Mouse (Mus musculus): ENCODE data around the gene Cfap299. TPM values are rescaled to one million over a fixed set of nuclear protein-coding genes. Genes with fewer than 3 reads are reported as not detected.

Gene Cfap299
- total RNA-seq, 2 experiments from 2014 or later: not detected

GRCm38 (mm10) chr5:98651049-98651448 is 321.9 kb downstream of the Cfap299 start:
- DNase-seq: no peak

DNA sequence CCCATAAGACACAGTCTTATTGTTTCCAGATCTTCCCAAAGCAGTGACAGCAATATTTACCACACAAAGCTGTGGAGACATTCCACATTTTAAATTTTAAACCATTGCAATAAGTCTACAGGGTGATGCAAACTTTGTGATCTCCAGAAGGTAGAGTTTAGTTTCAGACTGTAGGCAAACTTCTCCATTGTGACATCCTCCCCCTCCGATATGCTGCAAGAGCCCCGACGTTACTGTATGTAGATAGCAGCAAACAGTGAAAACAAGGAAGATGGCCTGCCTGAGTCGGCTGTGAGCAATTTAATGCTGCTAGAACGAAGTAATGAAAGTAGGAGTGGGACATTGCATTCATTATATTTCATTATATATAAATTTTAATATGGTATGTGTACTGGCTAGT is 359.1 kb downstream of the Cfap299 start:
- no peak for DNase-seq

DNA sequence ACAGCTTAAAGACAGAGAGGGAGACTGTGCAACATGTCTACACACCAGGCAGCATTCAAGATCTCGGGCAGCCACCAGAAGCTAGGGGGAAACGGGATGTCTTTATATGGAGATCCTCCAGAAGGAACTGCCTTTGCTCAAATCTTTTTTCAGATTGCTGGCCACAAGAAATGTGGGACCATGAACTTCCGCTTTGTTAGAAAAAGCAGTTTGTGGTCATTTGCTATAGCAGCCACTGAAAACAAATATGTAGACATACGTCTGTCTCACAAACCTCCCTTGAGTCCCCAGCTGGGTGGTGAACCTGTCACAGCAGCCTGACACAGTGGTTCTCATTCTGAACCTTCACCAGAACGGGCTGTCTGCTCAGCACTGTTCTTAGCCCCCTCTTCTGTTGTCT is 363.0 kb downstream of the Cfap299 start:
- DNase-seq: no peak

GRCm38 (mm10) chr5:98696336-98696735 is 367.2 kb downstream of the Cfap299 start:
- no peak for DNase-seq

DNA sequence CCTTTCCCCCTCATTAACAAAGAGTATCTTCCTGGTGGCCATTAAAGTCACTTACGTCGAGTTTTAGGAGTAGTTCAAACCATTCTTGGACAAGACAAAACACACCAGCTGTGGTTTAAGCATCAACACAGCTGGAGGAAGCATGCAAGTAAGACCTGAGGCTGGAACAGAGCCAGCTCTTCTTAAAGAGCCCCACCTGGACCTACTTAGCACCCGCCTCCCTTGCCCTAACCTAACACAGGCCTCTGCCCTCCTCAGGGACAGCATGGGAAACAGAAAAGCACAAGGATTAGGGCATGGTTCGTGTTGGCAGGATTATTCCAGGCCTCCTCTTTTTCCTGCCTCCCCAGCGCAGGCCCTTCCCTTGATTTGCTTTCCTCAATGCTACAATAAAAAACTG is 374.9 kb downstream of the Cfap299 start:
- DNase-seq: no peak

DNA sequence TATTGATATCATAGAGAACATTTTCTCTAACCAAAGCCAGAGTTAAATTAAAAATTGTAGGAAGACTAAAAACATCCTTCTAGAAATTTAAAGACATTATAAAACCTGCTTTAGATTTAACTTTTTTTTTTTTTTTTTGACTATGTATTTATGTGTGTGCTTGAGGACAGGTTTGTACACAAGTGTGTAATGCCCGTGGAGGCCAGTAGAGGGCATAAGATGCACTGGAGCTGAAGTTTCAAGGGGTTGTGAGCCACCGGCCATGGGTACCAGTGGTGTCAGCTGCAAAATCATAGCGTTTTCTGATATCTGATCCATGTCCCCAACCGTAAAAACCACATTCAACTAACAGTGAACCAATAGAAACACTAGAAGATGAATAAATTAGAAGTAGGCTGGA is 377.5 kb downstream of the Cfap299 start:
- DNase-seq: no peak

GRCm38 (mm10) chr5:98715392-98715791 is 386.3 kb downstream of the Cfap299 start:
- DNase-seq: no peak

GRCm38 (mm10) chr5:98732157-98733009 is 403.3 kb downstream of the Cfap299 start:
- DNase-seq: peak; percentile 9

DNA sequence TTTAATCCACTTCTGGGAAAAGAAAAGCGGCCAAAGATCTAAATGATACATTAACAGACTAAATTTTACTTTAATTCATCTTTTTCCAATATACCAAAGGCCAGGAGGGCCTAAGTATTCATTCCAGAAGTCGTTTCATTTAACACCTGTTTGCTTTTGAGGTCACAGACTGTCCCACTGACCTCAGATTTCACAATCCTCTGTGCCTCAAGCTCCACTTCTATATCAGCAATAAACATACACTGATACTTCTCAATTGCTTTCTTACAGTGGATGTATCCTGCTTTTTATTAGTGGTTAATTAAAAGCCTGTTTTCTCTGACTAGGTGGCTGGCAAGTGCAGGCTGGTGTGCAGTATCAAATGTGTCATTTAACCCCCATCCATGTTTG is 403.9 kb downstream of the Cfap299 start:
- no peak for DNase-seq

DNA sequence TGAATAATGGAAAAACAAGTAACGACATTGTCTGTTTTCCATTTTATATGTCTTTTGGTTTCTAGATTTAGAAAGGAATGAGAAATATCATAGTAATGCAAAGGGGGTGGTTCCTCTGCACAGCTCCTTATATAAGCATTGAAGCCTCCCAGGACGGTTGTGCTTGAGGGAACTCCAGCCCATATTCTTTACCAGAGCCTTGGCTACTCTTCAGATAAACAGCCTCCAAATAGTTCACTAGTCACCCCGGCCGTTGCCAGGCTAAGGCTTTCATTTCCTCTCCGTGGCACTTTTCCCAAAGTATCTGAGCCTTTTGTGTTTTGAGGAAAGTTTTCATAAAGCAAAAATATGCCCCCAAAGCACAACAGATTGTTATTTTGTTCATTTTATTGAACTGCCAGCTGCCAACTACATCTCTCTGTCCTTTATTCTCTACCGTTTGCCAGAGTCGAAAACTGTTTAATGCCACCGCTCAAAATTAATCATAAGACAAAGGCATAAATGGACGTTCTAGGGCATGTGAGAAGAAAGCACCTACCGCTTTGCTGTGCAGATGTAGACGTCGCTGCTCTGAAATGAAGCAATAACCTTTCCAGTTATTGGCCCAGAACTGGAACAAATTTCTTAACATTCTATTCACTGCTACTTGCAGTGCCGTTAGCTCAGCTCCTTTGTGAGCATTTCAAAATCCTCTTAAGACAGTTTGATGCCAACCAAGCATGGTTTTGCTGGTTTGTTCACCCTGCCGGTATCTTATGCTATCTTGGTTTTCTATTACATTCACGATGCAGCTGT is 433.0 kb downstream of the Cfap299 start:
- peak; percentile 10 for DNase-seq

DNA sequence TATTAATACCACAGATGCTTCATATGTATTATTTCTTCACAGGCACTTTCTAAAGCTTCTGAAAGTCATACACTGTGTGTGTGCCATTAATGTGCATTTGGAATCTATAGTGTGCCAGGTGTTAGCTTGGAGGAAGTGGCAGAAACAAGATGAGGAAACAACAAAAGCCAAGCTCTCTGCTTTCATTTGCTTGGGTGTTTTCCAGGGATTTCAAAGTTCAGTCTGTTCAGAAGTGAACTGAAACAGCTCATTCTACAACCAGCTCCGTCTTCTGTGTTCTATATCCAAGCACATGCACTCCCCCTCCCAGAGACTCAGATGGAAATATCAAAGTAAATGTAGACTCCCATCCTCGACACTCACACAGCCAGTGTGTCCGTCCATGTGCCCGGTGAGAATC is 449.5 kb downstream of the Cfap299 start:
- no peak for DNase-seq

GRCm38 (mm10) chr5:98782066-98782465 is 453.0 kb downstream of the Cfap299 start:
- no peak for DNase-seq

DNA sequence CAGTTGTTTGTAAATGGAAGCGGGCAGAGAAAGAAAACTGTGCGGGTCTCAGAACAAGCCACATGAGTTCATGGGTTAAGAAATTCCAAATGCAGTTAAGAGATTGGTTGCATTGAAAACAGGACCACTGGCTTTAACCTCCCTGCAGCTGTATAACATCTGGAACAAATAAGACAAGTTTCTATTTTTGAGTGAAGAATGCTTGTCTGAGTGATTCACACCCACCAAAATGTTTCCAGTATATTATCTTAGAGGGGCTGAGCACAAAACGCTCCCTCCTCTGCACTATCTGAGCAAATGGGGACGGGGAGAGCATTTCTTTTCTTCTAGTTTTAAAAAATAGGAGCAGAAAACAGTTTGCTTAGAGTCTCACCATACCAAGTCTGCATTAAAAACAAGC is 458.6 kb downstream of the Cfap299 start:
- no peak for DNase-seq

DNA sequence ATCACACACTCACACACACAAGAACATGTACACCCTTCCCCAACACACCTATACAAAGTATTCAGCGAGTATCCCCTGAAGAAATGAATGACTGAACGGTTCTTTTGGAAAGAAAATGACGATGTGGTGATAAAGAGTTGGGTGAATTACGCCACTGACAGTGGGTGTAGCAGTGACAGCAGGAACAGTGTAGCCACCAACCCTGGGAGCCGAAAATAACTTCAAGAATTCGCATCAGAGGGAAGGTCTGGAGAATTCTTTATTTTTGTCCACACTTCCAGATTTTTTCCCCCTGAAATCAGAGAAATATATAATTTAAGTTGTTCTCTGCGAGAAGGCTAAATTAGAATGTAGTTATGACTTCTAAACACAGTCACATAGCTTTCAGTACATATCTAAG is 459.5 kb downstream of the Cfap299 start:
- DNase-seq: no peak

- no peak for DNase-seq
These were observed 461.9 kb downstream of the Cfap299 start for GRCm38 (mm10) chr5:98790894-98791607.

DNA sequence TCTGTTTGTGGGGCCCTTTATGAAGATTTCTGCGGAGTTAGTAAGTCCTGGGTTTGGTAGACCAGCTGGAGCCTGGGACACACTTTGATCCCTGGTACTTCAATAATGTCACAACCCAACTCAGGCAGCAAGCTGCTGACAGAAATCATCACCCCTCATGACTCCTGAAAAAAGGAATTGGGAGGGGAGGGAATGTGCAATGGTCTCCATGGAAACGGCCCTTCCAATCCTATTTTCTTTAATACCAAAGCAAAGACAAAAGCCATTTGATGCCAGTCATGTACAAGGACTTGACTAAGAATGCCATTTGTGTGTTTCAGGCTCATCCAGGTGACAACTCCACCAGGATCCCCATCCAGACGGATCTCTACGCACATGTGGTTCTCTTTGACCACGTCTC is 472.4 kb downstream of the Cfap299 start:
- no peak for DNase-seq

DNA sequence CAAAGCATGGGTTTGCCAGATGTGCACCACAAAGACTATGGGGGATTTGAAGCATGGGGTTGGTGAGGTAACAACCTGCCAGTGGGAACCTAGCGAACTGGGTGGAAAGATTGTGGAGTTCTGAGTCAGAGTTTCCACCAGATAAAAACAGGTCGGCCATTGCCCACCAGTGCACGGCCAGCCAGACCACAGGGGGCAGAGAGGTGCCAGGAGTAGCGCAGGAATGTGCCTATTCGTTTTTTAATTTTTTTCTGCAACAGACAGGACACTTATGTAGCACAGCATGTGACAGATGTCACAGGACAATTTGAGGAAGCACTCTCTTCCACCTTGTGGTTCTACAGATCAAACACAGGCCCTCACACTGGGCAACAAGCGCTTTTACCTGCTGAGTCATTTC is 475.7 kb downstream of the Cfap299 start:
- DNase-seq: no peak

- no peak for DNase-seq
These were observed 477.4 kb downstream of the Cfap299 start for GRCm38 (mm10) chr5:98806492-98806891.

- DNase-seq: no peak
These were observed 477.9 kb downstream of the Cfap299 start for GRCm38 (mm10) chr5:98807022-98807421.

GRCm38 (mm10) chr5:98807953-98808352 is 478.8 kb downstream of the Cfap299 start:
- DNase-seq: no peak

GRCm38 (mm10) chr5:98812380-98812779 is 483.3 kb downstream of the Cfap299 start:
- no peak for DNase-seq

GRCm38 (mm10) chr5:98815269-98815668 is 486.2 kb downstream of the Cfap299 start:
- DNase-seq: no peak

GRCm38 (mm10) chr5:98833760-98834159 is 504.7 kb downstream of the Cfap299 start:
- DNase-seq: no peak

Data from gastrocnemius, postnatal 10 days (tissue).